ENCODE assay signal across 9 mouse cellular contexts in genomic region chrX:74124975-74125374, GRCm38 (mm10). TPM values are rescaled to one million over a fixed set of nuclear protein-coding genes. Genes with fewer than 3 reads are reported as not detected.
DNase-seq lines count a peak whose midpoint lies in the region.
"Had no signal": no experiment of that assay in that cellular context is flagged by ENCODE, and none has a peak within 500 bp of the region (broad histone marks: within the 10 kb centered on the region; RNA-seq: fewer than 3 reads in every experiment).

No protein-coding gene starts in this region.

- DNase-seq in heart, postnatal 4 days, result peak; percentile 13
- DNase-seq in heart, adult 9 months (ENCODE audit: low spot score in 2 of 2), result no peak
- DNase-seq in B cell, adult 2 months, result peak; percentile 61 to 64
- DNase-seq in ZHBTc4 (ENCODE audit: low read depth, low spot score), result peak; percentile 54
- peak; percentile 63 for DNase-seq in lung, postnatal 36 days
- no peak for DNase-seq in layer of hippocampus, postnatal 14 days (ENCODE audit: low spot score in 2 of 2)
- no peak for DNase-seq in embryo, embryonic 9.5 days (ENCODE audit: extremely low spot score)
- no peak for DNase-seq in urinary bladder, postnatal 36 days (ENCODE audit: low spot score in 2 of 2)

RNA-seq across cellular contexts. Expression of gene Opn1mw, which starts 2.3 kb away (rescaled TPM):
- not detected for total RNA-seq in heart, postnatal 4 days (2021)
- not detected for total RNA-seq in layer of hippocampus, postnatal 14 days (2021)

RNA-seq across cellular contexts. Expression of gene Mecp2, which starts 10.2 kb away (rescaled TPM):
- 10 to 100 TPM; 37.6 to 39.6 TPM for total RNA-seq in heart, postnatal 4 days (2021)
- 10 to 100 TPM; 75.0 to 77.6 TPM for total RNA-seq in layer of hippocampus, postnatal 14 days (2021)

RNA-seq across cellular contexts. Expression of gene Tex28, which starts 42.7 kb away (rescaled TPM):
- total RNA-seq in heart, postnatal 4 days (2021), result not detected
- total RNA-seq in layer of hippocampus, postnatal 14 days (2021), result not detected
- total RNA-seq: left cerebral cortex, adult 18-20 months had no signal

RNA-seq across cellular contexts. Expression of gene Tktl1, which starts 52.1 kb away (rescaled TPM):
- not detected for total RNA-seq in heart, postnatal 4 days (2021)
- total RNA-seq in layer of hippocampus, postnatal 14 days (2021), result not detected
- total RNA-seq: left cerebral cortex, adult 18-20 months had no signal

Comparison
In these comparisons a context has a peak if more than half of its experiments do, and no peak if none do; other contexts are left out.
1. DNase-seq: peak in heart, postnatal 4 days (single experiment), B cell, adult 2 months (2 of 2), ZHBTc4 (single experiment) and lung, postnatal 36 days (single experiment); none in heart, adult 9 months (0 of 2), layer of hippocampus, postnatal 14 days (0 of 2), embryo, embryonic 9.5 days (single experiment) and urinary bladder, postnatal 36 days (0 of 2).